Mouse (Mus musculus) lung, postnatal 10 days (tissue): ENCODE measurements around the gene Trim28.
"Not testable (repeated sequence)": the region's sequence is repeated elsewhere in the genome, so short reads cannot be mapped to it uniquely, and the experiment has no call there.

Source experiments
- DNase-seq: peaks from one replicate; pipeline ENCODE4 v3.0.0; 2021

Gene Trim28

GRCm38 (mm10) chr7:13034148-13034977, 35.4 kb downstream of the Trim28 start, which contains the start of gene Chmp2a:
Chmp2a (minus strand) TSS chr7:13034807.
- peak; percentile 98 for DNase-seq

- DNase-seq: peak; percentile 24
Measured at GRCm38 (mm10) chr7:13035211-13035855, 36.4 kb downstream of the Trim28 start.

- no peak for DNase-seq
Measured at GRCm38 (mm10) chr7:13036806-13037205, 37.9 kb downstream of the Trim28 start.

GRCm38 (mm10) chr7:13037366-13037765, 38.5 kb downstream of the Trim28 start:
- DNase-seq: no peak

- DNase-seq: peak; percentile 100
Measured at GRCm38 (mm10) chr7:13037901-13038555, 39.1 kb downstream of the Trim28 start, which contains the start of gene Ube2m. Ube2m (minus strand) TSS chr7:13038275.

GRCm38 (mm10) chr7:13038621-13039169, 39.8 kb downstream of the Trim28 start:
- no peak for DNase-seq

GRCm38 (mm10) chr7:13039181-13039580, 40.3 kb downstream of the Trim28 start:
- DNase-seq: no peak

- DNase-seq: no peak
Measured at GRCm38 (mm10) chr7:13041256-13041655, 42.3 kb downstream of the Trim28 start.

- DNase-seq: no peak
Measured at GRCm38 (mm10) chr7:13042511-13042910, 43.6 kb downstream of the Trim28 start.

- DNase-seq: no peak
Measured at GRCm38 (mm10) chr7:13043120-13043444, 44.2 kb downstream of the Trim28 start.

- DNase-seq: peak; percentile 37
Measured at GRCm38 (mm10) chr7:13043445-13044253, 44.7 kb downstream of the Trim28 start.

- DNase-seq: no peak
Measured at GRCm38 (mm10) chr7:13044254-13044625, 45.3 kb downstream of the Trim28 start.

- peak; percentile 81 for DNase-seq
Measured at GRCm38 (mm10) chr7:13046084-13046483, 47.2 kb downstream of the Trim28 start.

GRCm38 (mm10) chr7:13053001-13053400, 54.1 kb downstream of the Trim28 start:
- no peak for DNase-seq

GRCm38 (mm10) chr7:13053501-13053900, 54.6 kb downstream of the Trim28 start:
- no peak for DNase-seq

GRCm38 (mm10) chr7:13053961-13054286, 55.0 kb downstream of the Trim28 start:
- no peak for DNase-seq

GRCm38 (mm10) chr7:13054287-13055010, 55.5 kb downstream of the Trim28 start, which contains the start of gene Mzf1:
Mzf1 (minus strand) TSS chr7:13054764.
- DNase-seq: peak; percentile 96

GRCm38 (mm10) chr7:13056913-13057700, 58.2 kb downstream of the Trim28 start:
- DNase-seq: no peak

GRCm38 (mm10) chr7:13059536-13059935, 60.6 kb downstream of the Trim28 start:
- DNase-seq: no peak

- DNase-seq: not testable (repeated sequence)
Measured at GRCm38 (mm10) chr7:13063399-13063798, 64.5 kb downstream of the Trim28 start.

- no peak for DNase-seq
Measured at GRCm38 (mm10) chr7:13072293-13072692, 73.4 kb downstream of the Trim28 start.
